Mouse (Mus musculus): ENCODE measurements around the gene Asic3. TPM values are rescaled to one million over a fixed set of nuclear protein-coding genes. Genes with fewer than 3 reads are reported as not detected.
A peak's percentile ranks its signal among the peaks of the same experiment; 100 is the strongest.

Gene Asic3
- polyA plus RNA-seq, 1 experiment = not detected

DNA sequence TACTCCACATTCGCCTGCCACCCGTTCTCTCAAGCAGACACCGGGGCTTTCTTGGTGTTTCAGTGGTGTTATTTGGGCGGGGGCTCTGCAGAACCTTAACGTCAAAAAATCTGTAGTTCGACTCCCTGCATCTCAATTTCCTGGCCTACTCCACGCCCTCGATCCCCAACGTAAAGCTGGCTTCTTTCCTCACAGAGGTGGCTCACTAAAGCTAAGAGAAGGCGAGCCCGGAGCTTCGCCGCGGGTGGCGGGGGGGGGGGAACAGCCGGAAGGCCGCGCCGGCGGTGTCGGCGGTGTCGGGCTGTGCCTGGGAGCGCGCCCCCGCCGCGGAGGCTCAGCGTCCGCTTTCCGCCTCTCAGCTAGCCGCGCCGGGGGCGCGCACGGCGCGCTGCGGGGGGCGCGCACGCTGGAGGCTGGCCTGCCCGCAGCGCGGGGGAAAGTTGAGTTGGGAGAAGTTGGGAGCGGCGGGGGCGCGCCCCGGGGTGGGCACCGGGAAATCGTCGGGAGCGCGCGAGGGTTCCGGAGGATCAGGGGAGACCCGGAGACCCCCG lies 11.7 kb downstream of the Asic3 start:
- no peak for TF ChIP-seq TAL1 (IDR thresholded peaks at IDR 0.05; ENCODE audit: low read length)
- H3K4me1 ChIP-seq (ENCODE audit: control insufficient read depth) = peaks cover 56% of the 10 kb centered on the region
- no peaks in the 10 kb centered on the region for H3K9me3 ChIP-seq (ENCODE audit: control insufficient read depth, low read length)
- H3K27me3 ChIP-seq (ENCODE audit: control insufficient read depth) = peaks cover 26% of the 10 kb centered on the region
- peak overlapping the region; percentile 83 for H3K4me3 ChIP-seq (replicated peaks)
- peaks cover 11% of the 10 kb centered on the region for H3K36me3 ChIP-seq (ENCODE audit: control insufficient read depth)

DNA sequence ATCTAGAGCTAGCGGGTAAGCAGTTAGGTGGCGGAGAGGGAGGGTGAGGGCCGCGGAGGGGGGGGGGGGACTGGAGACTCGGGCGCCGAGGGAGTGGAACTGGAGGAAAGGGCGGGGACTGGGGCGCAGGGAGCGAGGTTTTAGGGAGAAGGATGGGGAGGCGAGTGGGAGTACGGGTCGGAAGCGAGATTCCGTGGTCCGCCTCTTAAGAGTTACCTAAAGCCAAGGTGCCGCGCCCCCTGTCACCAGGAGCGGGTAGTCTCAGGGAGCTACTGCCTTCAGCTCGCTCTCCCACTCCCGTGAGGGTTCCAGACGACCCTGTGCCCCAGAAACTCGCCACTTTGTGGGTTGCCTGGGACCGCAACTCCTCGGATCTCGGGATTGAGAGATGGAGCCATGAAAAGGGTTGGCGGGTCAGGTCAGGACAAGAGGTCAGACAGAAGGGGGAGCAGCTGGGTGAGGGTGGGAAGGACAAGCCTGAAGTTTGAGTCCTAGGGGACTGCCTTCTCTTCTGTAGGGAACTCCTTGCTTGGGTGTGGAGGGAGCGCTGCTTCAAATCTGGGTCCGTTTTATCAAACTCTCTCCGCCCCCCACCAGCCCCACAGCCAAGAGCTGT lies 12.3 kb downstream of the Asic3 start:
- Histone ChIP-seq H3K27me3 (ENCODE audit: control insufficient read depth) (peaks cover 26% of the 10 kb centered on the region), H3K4me1 (ENCODE audit: control insufficient read depth) (peaks cover 56% of the 10 kb centered on the region), H3K9me3 (ENCODE audit: control insufficient read depth, low read length) (no peaks in the 10 kb centered on the region), H3K4me3 (replicated peaks) (peak overlapping the region; percentile 83), H3K36me3 (ENCODE audit: control insufficient read depth) (peaks cover 12% of the 10 kb centered on the region)
- TF ChIP-seq TAL1 (IDR thresholded peaks at IDR 0.05; ENCODE audit: low read length) (no peak), GATA1 (IDR thresholded peaks at IDR 0.05; ENCODE audit: low read length) (no peak)

DNA sequence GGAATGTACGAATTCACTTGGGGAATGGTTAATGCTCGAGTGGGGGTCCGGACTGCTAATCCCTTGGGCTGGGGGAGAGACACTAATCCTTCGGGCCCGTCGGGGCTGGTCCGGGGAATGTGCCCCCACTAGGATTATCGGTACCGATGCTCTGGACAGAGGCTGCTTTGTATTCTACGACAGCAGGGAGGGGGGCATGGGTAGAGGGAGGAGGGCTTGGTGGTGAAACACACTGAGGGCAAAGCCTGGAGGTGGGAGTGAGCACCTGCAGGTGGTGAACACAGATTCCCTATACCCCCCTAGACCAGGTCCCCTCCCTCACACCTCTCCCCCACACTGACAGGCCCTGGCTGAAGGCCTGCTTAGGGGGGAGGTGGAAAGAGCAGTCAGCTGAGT lies 12.8 kb downstream of the Asic3 start:
- H3K27me3 ChIP-seq (ENCODE audit: control insufficient read depth) = peaks cover 26% of the 10 kb centered on the region
- H3K4me3 ChIP-seq (replicated peaks) = peak overlapping the region; percentile 83
- H3K36me3 ChIP-seq (ENCODE audit: control insufficient read depth) = peaks cover 17% of the 10 kb centered on the region
- TF ChIP-seq GATA1 (IDR thresholded peaks at IDR 0.05; ENCODE audit: low read length) (no peak), TAL1 (IDR thresholded peaks at IDR 0.05; ENCODE audit: low read length) (no peak)
- H3K9me3 ChIP-seq (ENCODE audit: control insufficient read depth, low read length) = no peaks in the 10 kb centered on the region
- H3K4me1 ChIP-seq (ENCODE audit: control insufficient read depth) = peaks cover 56% of the 10 kb centered on the region

DNA sequence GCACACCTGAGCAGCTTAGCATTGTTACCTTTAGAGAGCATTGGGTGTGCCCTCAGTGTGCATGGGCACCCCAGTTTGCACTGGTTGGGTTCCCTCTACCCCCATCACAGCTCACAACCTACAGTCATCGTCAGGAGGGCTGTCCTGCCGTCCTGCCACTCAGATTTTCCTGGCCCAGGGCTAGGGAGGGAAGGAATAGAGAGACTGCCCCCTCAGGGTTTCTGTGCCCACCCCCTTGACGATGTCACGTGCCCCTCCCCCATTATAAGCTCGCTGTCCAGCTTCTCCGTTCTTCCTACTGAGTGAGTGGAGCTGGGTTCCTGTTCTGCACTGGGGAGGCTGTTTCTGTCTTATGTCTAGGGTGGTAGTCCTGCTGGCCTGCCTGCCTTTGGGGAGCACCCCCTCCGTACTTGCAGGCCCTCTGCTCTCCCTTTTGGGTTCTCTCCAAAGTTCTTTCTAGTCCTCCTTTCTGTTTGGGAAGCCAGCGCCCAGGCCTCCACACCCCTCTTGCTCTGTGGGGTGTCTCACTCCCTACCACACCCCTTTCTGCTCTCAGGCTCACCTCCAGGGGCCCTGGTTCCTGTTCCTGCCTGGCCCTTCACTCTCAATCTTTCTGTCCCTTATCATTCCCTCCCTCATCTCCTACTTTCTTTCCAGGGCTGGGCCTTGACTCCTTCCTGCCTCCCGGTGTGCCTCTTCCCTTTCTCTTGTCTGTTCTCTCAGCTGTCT lies 13.5 kb downstream of the Asic3 start:
- H3K36me3 ChIP-seq (ENCODE audit: control insufficient read depth) = peaks cover 24% of the 10 kb centered on the region
- H3K4me3 ChIP-seq (replicated peaks) = peak overlapping the region; percentile 83
- peaks cover 26% of the 10 kb centered on the region for H3K27me3 ChIP-seq (ENCODE audit: control insufficient read depth)
- no peak for TF ChIP-seq GATA1 (IDR thresholded peaks at IDR 0.05; ENCODE audit: low read length)
- TF ChIP-seq TAL1 (IDR thresholded peaks at IDR 0.05; ENCODE audit: low read length) = no peak
- peaks cover 56% of the 10 kb centered on the region for H3K4me1 ChIP-seq (ENCODE audit: control insufficient read depth)
- no peaks in the 10 kb centered on the region for H3K9me3 ChIP-seq (ENCODE audit: control insufficient read depth, low read length)

DNA sequence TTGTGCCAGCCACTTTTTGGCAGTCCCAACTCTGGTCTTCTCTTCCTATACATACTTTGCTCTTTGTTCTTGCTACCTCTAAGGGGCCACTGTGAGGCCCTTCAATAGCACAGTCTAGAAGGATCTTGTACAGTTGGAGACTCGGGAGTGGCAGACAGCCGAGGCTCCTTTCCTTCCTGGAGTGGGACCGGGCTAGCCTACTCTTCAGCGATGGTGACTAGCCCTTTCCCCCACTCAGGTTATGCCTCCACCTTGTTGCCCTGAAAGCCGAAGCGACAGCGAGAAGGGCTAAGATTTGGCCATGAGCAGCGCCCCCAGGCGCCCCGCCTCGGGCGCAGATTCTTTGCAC lies 14.1 kb downstream of the Asic3 start:
- Histone ChIP-seq H3K36me3 (ENCODE audit: control insufficient read depth) (peaks cover 30% of the 10 kb centered on the region), H3K27me3 (ENCODE audit: control insufficient read depth) (peaks cover 26% of the 10 kb centered on the region), H3K4me1 (ENCODE audit: control insufficient read depth) (peaks cover 56% of the 10 kb centered on the region), H3K4me3 (replicated peaks) (no peak overlapping the region), H3K9me3 (ENCODE audit: control insufficient read depth, low read length) (no peaks in the 10 kb centered on the region)
- no peak for TF ChIP-seq TAL1 (IDR thresholded peaks at IDR 0.05; ENCODE audit: low read length)
- no peak for TF ChIP-seq GATA1 (IDR thresholded peaks at IDR 0.05; ENCODE audit: low read length)

DNA sequence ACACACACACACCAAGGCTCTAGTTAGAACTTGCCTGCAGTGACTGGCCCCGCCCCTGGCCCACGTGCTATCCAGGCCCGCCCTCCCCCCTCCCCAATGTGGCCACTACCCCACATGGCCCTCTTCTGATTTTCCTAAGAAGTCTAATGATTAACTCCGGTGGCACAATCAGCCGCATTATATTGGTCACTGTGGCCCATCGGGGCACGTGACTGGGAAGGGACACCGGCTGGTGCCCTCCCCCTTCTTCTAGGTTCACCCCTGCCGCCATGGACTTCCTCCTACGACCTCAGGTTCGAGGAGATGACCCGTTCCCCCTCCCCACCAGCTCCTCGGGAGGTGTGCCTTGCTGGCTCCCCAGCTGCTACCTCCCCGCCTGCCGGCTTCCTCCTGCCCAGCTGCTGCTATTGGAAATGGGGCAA lies 14.8 kb downstream of the Asic3 start:
- no peaks in the 10 kb centered on the region for H3K9me3 ChIP-seq (ENCODE audit: control insufficient read depth, low read length)
- H3K4me3 ChIP-seq (replicated peaks) = peak overlapping the region; percentile 39
- H3K27me3 ChIP-seq (ENCODE audit: control insufficient read depth) = peaks cover 26% of the 10 kb centered on the region
- TF ChIP-seq GATA1 (IDR thresholded peaks at IDR 0.05; ENCODE audit: low read length) = no peak
- TF ChIP-seq TAL1 (IDR thresholded peaks at IDR 0.05; ENCODE audit: low read length) = no peak
- peaks cover 50% of the 10 kb centered on the region for H3K4me1 ChIP-seq (ENCODE audit: control insufficient read depth)
- H3K36me3 ChIP-seq (ENCODE audit: control insufficient read depth) = peaks cover 36% of the 10 kb centered on the region

DNA sequence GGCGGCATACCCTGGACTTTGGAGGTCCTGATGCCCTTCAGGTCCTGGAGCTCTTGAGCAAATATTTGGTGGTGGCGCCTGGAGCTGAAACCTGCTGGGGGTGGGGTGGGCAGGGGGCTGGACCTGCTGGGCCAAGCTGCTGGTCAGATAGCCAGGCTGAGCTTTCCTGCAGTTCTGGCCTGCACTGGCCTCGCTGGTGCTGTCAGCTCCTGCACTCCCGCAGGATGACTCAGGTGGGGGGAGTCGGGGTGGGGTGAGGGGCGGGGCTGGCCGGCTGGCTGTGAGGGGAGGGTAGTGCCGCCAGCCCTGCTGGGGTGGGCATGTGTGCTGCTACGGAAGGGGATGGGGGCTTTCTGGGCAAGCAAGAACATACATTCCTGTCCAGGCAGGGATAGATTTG lies 15.4 kb downstream of the Asic3 start:
- TF ChIP-seq GATA1 (IDR thresholded peaks at IDR 0.05; ENCODE audit: low read length) (no peak), TAL1 (IDR thresholded peaks at IDR 0.05; ENCODE audit: low read length) (no peak)
- H3K4me1 ChIP-seq (ENCODE audit: control insufficient read depth) = peaks cover 45% of the 10 kb centered on the region
- H3K4me3 ChIP-seq (replicated peaks) = peak overlapping the region; percentile 39
- H3K36me3 ChIP-seq (ENCODE audit: control insufficient read depth) = peaks cover 40% of the 10 kb centered on the region
- peaks cover 26% of the 10 kb centered on the region for H3K27me3 ChIP-seq (ENCODE audit: control insufficient read depth)
- no peaks in the 10 kb centered on the region for H3K9me3 ChIP-seq (ENCODE audit: control insufficient read depth, low read length)

DNA sequence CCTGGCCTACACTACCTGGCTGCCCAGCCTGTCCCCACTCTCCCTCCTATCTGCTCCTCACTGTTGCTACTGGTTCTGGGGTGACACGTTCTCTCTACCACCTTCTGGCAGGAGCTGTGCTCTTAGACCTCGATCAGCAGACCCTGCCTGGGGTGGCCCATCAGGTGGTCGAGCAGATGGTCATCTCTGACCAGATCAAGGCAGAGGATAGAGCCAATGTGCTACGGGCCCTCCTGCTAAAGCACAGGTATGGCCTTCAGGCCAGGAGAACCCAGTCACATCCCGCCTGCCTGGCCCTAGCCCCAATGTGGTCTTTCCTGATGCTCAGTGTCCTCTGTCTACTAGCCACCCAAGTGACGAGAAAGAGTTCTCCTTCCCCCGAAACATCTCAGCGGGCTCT lies 20.8 kb downstream of the Asic3 start:
- peaks cover 74% of the 10 kb centered on the region for H3K36me3 ChIP-seq (ENCODE audit: control insufficient read depth)
- no peak for TF ChIP-seq GATA1 (IDR thresholded peaks at IDR 0.05; ENCODE audit: low read length)
- no peaks in the 10 kb centered on the region for H3K4me1 ChIP-seq (ENCODE audit: control insufficient read depth)
- no peak overlapping the region for H3K4me3 ChIP-seq (replicated peaks)
- H3K27me3 ChIP-seq (ENCODE audit: control insufficient read depth) = no peaks in the 10 kb centered on the region
- no peaks in the 10 kb centered on the region for H3K9me3 ChIP-seq (ENCODE audit: control insufficient read depth, low read length)

DNA sequence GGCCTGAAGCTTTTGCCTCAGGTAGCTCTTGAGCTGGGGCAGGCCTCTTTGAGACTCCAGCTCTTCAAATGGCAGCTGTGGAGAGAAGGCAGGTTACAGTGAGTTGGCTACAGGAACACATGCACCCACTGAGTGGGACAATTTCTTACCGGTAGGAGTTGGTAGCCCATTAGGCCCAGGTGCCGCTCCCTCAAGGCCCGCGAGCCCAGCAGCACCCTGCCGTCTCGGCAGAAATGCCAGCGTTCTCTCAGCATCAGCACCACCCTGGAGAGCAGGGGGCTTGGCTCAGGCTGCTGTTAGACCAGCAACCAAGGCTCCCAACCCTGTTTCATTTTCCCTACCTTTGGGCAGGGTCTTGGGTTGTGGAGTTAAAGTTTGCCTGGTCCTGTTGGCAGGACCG lies 28.0 kb downstream of the Asic3 start:
- Histone ChIP-seq H3K9me3 (ENCODE audit: control insufficient read depth, low read length) (no peaks in the 10 kb centered on the region), H3K27me3 (ENCODE audit: control insufficient read depth) (no peaks in the 10 kb centered on the region), H3K4me3 (replicated peaks) (no peak overlapping the region), H3K36me3 (ENCODE audit: control insufficient read depth) (peaks cover 60% of the 10 kb centered on the region), H3K4me1 (ENCODE audit: control insufficient read depth) (peaks cover 35% of the 10 kb centered on the region)
- TF ChIP-seq TAL1 (IDR thresholded peaks at IDR 0.05; ENCODE audit: low read length) (no peak), GATA1 (IDR thresholded peaks at IDR 0.05; ENCODE audit: low read length) (no peak)

Data from erythroblast, embryonic 14.5 days (primary cell).